Comparison of ENCODE assay signal across 27 mouse cellular contexts in the genomic region with DNA sequence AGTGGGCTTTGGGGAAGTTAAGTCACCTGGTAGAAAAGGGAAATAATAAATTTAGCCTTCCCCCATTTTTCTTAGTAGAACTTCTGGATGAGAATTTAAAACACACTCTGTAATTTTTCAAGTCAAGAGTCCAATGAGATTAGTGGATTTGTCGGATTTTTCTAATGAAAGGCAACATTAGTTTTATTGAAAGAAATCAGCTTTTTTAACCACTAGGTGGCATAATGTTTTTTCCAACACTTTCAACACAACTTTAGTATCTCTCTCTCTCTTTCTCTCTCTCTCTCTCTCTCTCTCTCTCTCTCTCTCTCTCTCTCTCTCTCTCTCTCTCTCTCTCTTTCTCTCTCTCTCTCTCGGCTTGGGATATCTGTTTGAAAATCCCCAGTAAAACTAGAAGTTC.
DNase-seq lines count a peak whose midpoint lies in the region; ATAC-seq and TF ChIP-seq lines count a peak whose summit lies in the region.
"Had no signal": no experiment of that assay in that cellular context is flagged by ENCODE, and none has a peak within 500 bp of the region (broad histone marks: within the 10 kb centered on the region; RNA-seq: fewer than 3 reads in every experiment).

No protein-coding gene starts in this region.

- H3K79me2 ChIP-seq in MEL (ENCODE audit: control insufficient read depth, insufficient read depth, low read length, poor library complexity) = no peaks in the 10 kb centered on the region

- H3K9me3 ChIP-seq in forebrain, postnatal 0 days (ENCODE audit: low read length) = no peaks in the 10 kb centered on the region
- no peaks in the 10 kb centered on the region for H3K9me3 ChIP-seq in forebrain, embryonic 11.5 days (ENCODE audit: control insufficient read depth, low read length)
- H3K9me3 ChIP-seq in MEL (replicated peaks; ENCODE audit: insufficient read depth, low read length) = no peaks in the 10 kb centered on the region
- H3K9me3 ChIP-seq: heart, embryonic 15.5 days; hindbrain, embryonic 15.5 days; intestine, embryonic 15.5 days; kidney, embryonic 15.5 days; liver, embryonic 13.5 days; neural tube, embryonic 13.5 days had no signal

- 0 out of 2 replicates have a peak, but pooled peaks have one; percentile 6 for TF ChIP-seq CTCF in forebrain, postnatal 0 days (IDR thresholded peaks at IDR 0.05; ENCODE audit: low read depth)
- TF ChIP-seq CTCF in layer of hippocampus, adult 2 months (conservative IDR thresholded peaks at IDR 0.05) = peak; percentile 67
- TF ChIP-seq CTCF in MEL (IDR thresholded peaks at IDR 0.05 in 2 of 3, conservative IDR thresholded peaks at IDR 0.05 in 1 of 3; ENCODE audit: control insufficient read depth in 1 of 3, insufficient read depth in 1 of 3, low read depth in 2 of 3, low read length in 3 of 3, poor library complexity in 1 of 3, severe bottlenecking in 1 of 3) = peak in 2 of 3 experiments; percentile 16 to 30; a peak in 1 of 6 replicates

- H3K4me2 ChIP-seq in forebrain, postnatal 0 days (ENCODE audit: low read depth) = no peak overlapping the region
- no peak overlapping the region for H3K4me2 ChIP-seq in forebrain, embryonic 11.5 days (ENCODE audit: low read depth, low read length, severe bottlenecking)
- H3K4me2 ChIP-seq: heart, embryonic 15.5 days; hindbrain, embryonic 15.5 days; intestine, embryonic 15.5 days; kidney, embryonic 15.5 days; liver, embryonic 13.5 days; neural tube, embryonic 13.5 days had no signal

- TF ChIP-seq RAD21 in MEL (IDR thresholded peaks at IDR 0.05; ENCODE audit: low read depth, low read length) = peak; percentile 22

- H3K36me3 ChIP-seq in forebrain, postnatal 0 days (ENCODE audit: insufficient read depth) = no peaks in the 10 kb centered on the region
- H3K36me3 ChIP-seq in forebrain, embryonic 11.5 days (ENCODE audit: control insufficient read depth, insufficient read depth, low read length) = no peaks in the 10 kb centered on the region
- no peaks in the 10 kb centered on the region for H3K36me3 ChIP-seq in MEL (ENCODE audit: control insufficient read depth in 1 of 2, insufficient read depth in 2 of 2, low read length in 2 of 2)
- H3K36me3 ChIP-seq: heart, embryonic 15.5 days; hindbrain, embryonic 15.5 days; intestine, embryonic 15.5 days; kidney, embryonic 15.5 days; liver, embryonic 13.5 days; neural tube, embryonic 13.5 days had no signal

- WGBS in forebrain, postnatal 0 days = 73% methylated on average over 2 of the region's 2 CpGs
- WGBS in forebrain, embryonic 11.5 days = 78% methylated on average over 2 of the region's 2 CpGs

- H3K4me1 ChIP-seq in forebrain, postnatal 0 days (ENCODE audit: insufficient read depth) = no peaks in the 10 kb centered on the region
- H3K4me1 ChIP-seq in forebrain, embryonic 11.5 days (replicated peaks; ENCODE audit: control insufficient read depth, insufficient read depth, low read length) = no peaks in the 10 kb centered on the region
- H3K4me1 ChIP-seq in MEL (ENCODE audit: control insufficient read depth in 1 of 2, insufficient read depth in 2 of 2, low read length in 2 of 2) = no peaks in the 10 kb centered on the region
- H3K4me1 ChIP-seq: heart, embryonic 15.5 days; hindbrain, embryonic 15.5 days; intestine, embryonic 15.5 days; kidney, embryonic 15.5 days; liver, embryonic 13.5 days; neural tube, embryonic 13.5 days had no signal

- no peak for TF ChIP-seq POLR2A in MEL (IDR thresholded peaks at IDR 0.05; ENCODE audit: control insufficient read depth in 1 of 2, insufficient read depth in 1 of 2, low read depth in 1 of 2, low read length in 2 of 2, poor library complexity in 1 of 2)

- no peak overlapping the region for H3K4me3 ChIP-seq in forebrain, postnatal 0 days (ENCODE audit: low read depth, low read length)
- no peak overlapping the region for H3K4me3 ChIP-seq in forebrain, embryonic 11.5 days (ENCODE audit: low read depth, low read length)
- no peak overlapping the region for H3K4me3 ChIP-seq in layer of hippocampus, adult 2 months
- no peak overlapping the region for H3K4me3 ChIP-seq in MEL (ENCODE audit: control insufficient read depth in 1 of 2, insufficient read depth in 1 of 2, low read depth in 2 of 2, low read length in 2 of 2)
- H3K4me3 ChIP-seq: heart, embryonic 15.5 days; hindbrain, embryonic 15.5 days; intestine, embryonic 15.5 days; kidney, embryonic 15.5 days; liver, embryonic 13.5 days; myocyte; neural tube, embryonic 13.5 days had no signal

- no peak for DNase-seq in forebrain, postnatal 0 days
- DNase-seq in forebrain, embryonic 11.5 days (ENCODE audit: low spot score) = no peak
- no peak for DNase-seq in layer of hippocampus, adult 2 months (ENCODE audit: low spot score in 2 of 2)
- no peak for DNase-seq in layer of hippocampus, adult 9-10 months (ENCODE audit: low spot score)
- DNase-seq in 3T3-L1 (ENCODE audit: low read depth, low spot score) = peak; percentile 3
- DNase-seq in MEL (ENCODE audit: low read depth, low spot score) = peak; percentile 9
- no peak for DNase-seq in thymus, postnatal 36 days
- DNase-seq: adrenal gland, postnatal 14 days; B cell, adult 2 months; cerebellum, adult 2 months; cerebellum, postnatal 25 days; gastrocnemius, postnatal 25 days; heart, adult 18-20 months; heart, postnatal 4 days; kidney, postnatal 4 days; liver, embryonic 13.5 days; lung, adult 2 months; lung, postnatal 36 days; midbrain, embryonic 14.5 days; right cerebral cortex, adult 18-20 months; thymus, adult 2 months had no signal

- no peak overlapping the region for H3K27ac ChIP-seq in forebrain, postnatal 0 days (ENCODE audit: low read depth, low read length)
- no peak overlapping the region for H3K27ac ChIP-seq in forebrain, embryonic 11.5 days (ENCODE audit: low read depth, low read length)
- H3K27ac ChIP-seq in layer of hippocampus, adult 2 months = no peak overlapping the region
- no peak overlapping the region for H3K27ac ChIP-seq in MEL (ENCODE audit: control insufficient read depth, low read depth, low read length)
- H3K27ac ChIP-seq: heart, embryonic 15.5 days; hindbrain, embryonic 15.5 days; intestine, embryonic 15.5 days; kidney, embryonic 15.5 days; liver, embryonic 13.5 days; neural tube, embryonic 13.5 days had no signal

- H3K27me3 ChIP-seq in forebrain, postnatal 0 days (ENCODE audit: insufficient read depth, low read length) = no peaks in the 10 kb centered on the region
- no peaks in the 10 kb centered on the region for H3K27me3 ChIP-seq in forebrain, embryonic 11.5 days (ENCODE audit: control insufficient read depth, insufficient read depth, low read length)
- no peaks in the 10 kb centered on the region for H3K27me3 ChIP-seq in MEL (ENCODE audit: control insufficient read depth in 1 of 2, insufficient read depth in 2 of 2, low read length in 2 of 2)
- H3K27me3 ChIP-seq: heart, embryonic 15.5 days; hindbrain, embryonic 15.5 days; intestine, embryonic 15.5 days; kidney, embryonic 15.5 days; liver, embryonic 13.5 days; neural tube, embryonic 13.5 days had no signal

- ATAC-seq in forebrain, postnatal 0 days = no peak
- no peak for ATAC-seq in forebrain, embryonic 11.5 days (replicated peaks; ENCODE audit: low FRiP score)
- ATAC-seq: intestine, embryonic 15.5 days had no signal

- TF ChIP-seq EP300 in MEL (IDR thresholded peaks at IDR 0.05; ENCODE audit: low read depth in 1 of 2, low read length in 2 of 2) = no peak

- H3K9ac ChIP-seq in forebrain, postnatal 0 days = no peak overlapping the region
- no peak overlapping the region for H3K9ac ChIP-seq in forebrain, embryonic 11.5 days (ENCODE audit: low read length)
- H3K9ac ChIP-seq in MEL (ENCODE audit: control insufficient read depth, low read depth, low read length, poor library complexity, severe bottlenecking) = no peak overlapping the region
- H3K9ac ChIP-seq: heart, embryonic 15.5 days; hindbrain, embryonic 15.5 days; intestine, embryonic 15.5 days; kidney, embryonic 15.5 days; liver, embryonic 13.5 days; neural tube, embryonic 13.5 days had no signal

TF ChIP-seq in MEL, 35 proteins besides CTCF, POLR2A, EP300 and RAD21:
- TF ChIP-seq SMC3 (IDR thresholded peaks at IDR 0.05; ENCODE audit: low read depth, low read length) = peak; percentile 42
- no peak for TF ChIP-seq ZMIZ1 (IDR thresholded peaks at IDR 0.05; ENCODE audit: low read depth, low read length)
- no peak for TF ChIP-seq MAX (IDR thresholded peaks at IDR 0.05; ENCODE audit: low read length)

Comparison
In these comparisons a context has a peak if more than half of its experiments do, and no peak if none do; other contexts are left out.
1. DNase-seq: peak in 3T3-L1 (single experiment) and MEL (single experiment); none in forebrain, postnatal 0 days (single experiment), forebrain, embryonic 11.5 days (single experiment), layer of hippocampus, adult 2 months (0 of 2), layer of hippocampus, adult 9-10 months (single experiment) and thymus, postnatal 36 days (0 of 2).
2. CTCF ChIP-seq: peak in every context shown above with its lines; median percentile 67 in layer of hippocampus, adult 2 months; 23 in MEL; 6 in forebrain, postnatal 0 days.